Mouse (Mus musculus) heart, embryonic 14.5 days (tissue): ENCODE data around the gene Uck2. TPM values are rescaled to one million over a fixed set of nuclear protein-coding genes. Genes with fewer than 3 reads are reported as not detected.

Experiments used
- ATAC-seq: fragments of 200-750 bp; cut with Nextera tagmentation; 2 replicates; pipeline ENCODE4 v1.8.0; 2017; ENCODE audit warnings: low read depth, moderate TSS enrichment; ENCODE audit not compliant: insufficient number of reproducible peaks, insufficient read depth, low FRiP score
- H3K27ac ChIP-seq, 2 experiments: fragments of 200-500 bp in 1 of 2; fragments of 300-500 bp in 1 of 2; sonication (generic) in 1 of 2; replicated peaks in 1 of 2; 2 replicates each; pipeline ENCODE4 v1.5.1; 2012 to 2014; ENCODE audit warnings: low read depth in 2 of 2, low read length in 2 of 2, control low read depth in 1 of 2, mild to moderate bottlenecking in 1 of 2, mixed read lengths in 1 of 2; ENCODE audit not compliant: control insufficient read depth in 1 of 2, insufficient read depth in 1 of 2
- H3K27me3 ChIP-seq: fragments of 300-500 bp; sonication (generic); 2 replicates; pipeline ENCODE4 v1.6.1; 2014; ENCODE audit warnings: mild to moderate bottlenecking, low read length, control low read depth; ENCODE audit not compliant: control insufficient read depth, insufficient read depth
- H3K36me3 ChIP-seq: fragments of 300-500 bp; sonication (generic); 2 replicates; pipeline ENCODE4 v1.6.1; 2014; ENCODE audit warnings: mild to moderate bottlenecking, control low read depth, low read length, mixed read lengths; ENCODE audit not compliant: control insufficient read depth, insufficient read depth
- H3K4me1 ChIP-seq, 2 experiments: fragments of 200-500 bp in 1 of 2; fragments of 300-500 bp in 1 of 2; sonication (generic) in 1 of 2; 2 replicates each; pipeline ENCODE4 v1.6.1; 2012 to 2014; ENCODE audit warnings: low read length in 2 of 2, control low read depth in 1 of 2, mixed read lengths in 1 of 2; ENCODE audit not compliant: control insufficient read depth in 2 of 2, insufficient read depth in 2 of 2
- H3K4me2 ChIP-seq: fragments of 300-500 bp; sonication (generic); 2 replicates; pipeline ENCODE4 v1.6.1; 2014; ENCODE audit warnings: mild to moderate bottlenecking, low read length
- H3K4me3 ChIP-seq, 2 experiments: fragments of 200-500 bp in 1 of 2; fragments of 300-500 bp in 1 of 2; sonication (generic) in 1 of 2; 2 replicates each; pipeline ENCODE4 v1.5.1; 2012 to 2014; ENCODE audit warnings: low read length in 2 of 2, mild to moderate bottlenecking in 2 of 2, control low read depth in 1 of 2, low read depth in 1 of 2, moderate library complexity in 1 of 2; ENCODE audit not compliant: control insufficient read depth in 1 of 2, insufficient read depth in 1 of 2
- H3K9ac ChIP-seq: fragments of 300-500 bp; sonication (generic); 2 replicates; pipeline ENCODE4 v1.6.1; 2014; ENCODE audit warnings: mild to moderate bottlenecking, low read length
- H3K9me3 ChIP-seq: fragments of 300-500 bp; sonication (generic); 2 replicates; pipeline ENCODE4 v1.6.1; 2016; ENCODE audit warnings: low read length, control low read depth; ENCODE audit not compliant: control insufficient read depth
- WGBS: fragments of 180-500 bp; shearing (Covaris S2); extraction: QIAGEN DNeasy Blood & Tissue Kit; methylation state at CpG from one replicate; pipeline ENCODE4 v1.1.7; 2014; 5-methylcytosine and 5-hydroxymethylcytosine counted together
- polyA plus RNA-seq: library from polyadenylated mRNA; unstranded; fragments of >200 nt; fragmentation: Nextera tagmentation; extraction: Ambion mirVana; gene quantifications from 2 replicates; pipeline ENCODE4 v1.2.1, GENCODE M21; 2014

Uck2 gene
- polyA plus RNA-seq, 1 experiment from 2014 or later: 39.2 TPM

DNA sequence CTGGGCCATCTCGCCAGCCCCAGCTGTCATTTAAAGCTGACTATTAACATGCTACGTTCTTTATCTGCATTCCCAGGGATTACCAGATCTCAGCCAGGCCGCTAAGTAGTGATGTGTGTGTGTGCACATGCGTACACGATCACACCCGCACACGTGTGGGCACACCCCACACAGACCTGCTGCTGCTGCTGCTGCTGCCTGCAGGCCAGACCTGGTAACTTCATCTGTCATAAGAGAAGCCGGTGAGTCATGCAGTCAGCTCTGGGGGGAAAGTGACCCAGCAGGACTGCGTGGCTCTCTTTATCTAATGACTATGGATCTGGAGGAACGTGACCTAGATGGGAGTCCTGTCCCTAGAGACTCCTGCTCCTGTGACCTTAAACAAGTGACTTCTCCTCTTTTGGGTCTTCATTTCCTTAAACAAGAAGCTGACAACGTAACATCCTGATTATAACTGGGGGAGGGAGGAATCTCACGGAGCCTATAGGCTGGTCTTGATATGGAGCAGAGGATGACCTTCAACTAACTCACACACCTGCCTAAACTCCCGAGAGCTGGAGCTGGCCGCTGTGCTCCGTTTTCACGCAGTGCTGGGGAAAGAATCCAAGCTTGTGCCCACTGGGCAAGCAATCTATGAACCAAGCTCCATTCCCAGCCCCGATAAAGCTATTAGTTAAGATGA, 54.0 kb downstream of the Uck2 start:
- no peak overlapping the region for H3K9ac ChIP-seq
- no peaks in the 10 kb centered on the region for H3K27me3 ChIP-seq
- H3K9me3 ChIP-seq: no peaks in the 10 kb centered on the region
- H3K36me3 ChIP-seq: peaks cover 66% of the 10 kb centered on the region
- WGBS: 69% methylated on average over 17 of the region's 17 CpGs
- ATAC-seq: no peak
- H3K4me3 ChIP-seq: no peak overlapping the region
- H3K27ac ChIP-seq: no peak overlapping the region
- H3K4me2 ChIP-seq: no peak overlapping the region
- H3K4me1 ChIP-seq: peaks cover 0 to 13% of the 10 kb centered on the region in 2 experiments; a peak in 2 of 4 replicates

DNA sequence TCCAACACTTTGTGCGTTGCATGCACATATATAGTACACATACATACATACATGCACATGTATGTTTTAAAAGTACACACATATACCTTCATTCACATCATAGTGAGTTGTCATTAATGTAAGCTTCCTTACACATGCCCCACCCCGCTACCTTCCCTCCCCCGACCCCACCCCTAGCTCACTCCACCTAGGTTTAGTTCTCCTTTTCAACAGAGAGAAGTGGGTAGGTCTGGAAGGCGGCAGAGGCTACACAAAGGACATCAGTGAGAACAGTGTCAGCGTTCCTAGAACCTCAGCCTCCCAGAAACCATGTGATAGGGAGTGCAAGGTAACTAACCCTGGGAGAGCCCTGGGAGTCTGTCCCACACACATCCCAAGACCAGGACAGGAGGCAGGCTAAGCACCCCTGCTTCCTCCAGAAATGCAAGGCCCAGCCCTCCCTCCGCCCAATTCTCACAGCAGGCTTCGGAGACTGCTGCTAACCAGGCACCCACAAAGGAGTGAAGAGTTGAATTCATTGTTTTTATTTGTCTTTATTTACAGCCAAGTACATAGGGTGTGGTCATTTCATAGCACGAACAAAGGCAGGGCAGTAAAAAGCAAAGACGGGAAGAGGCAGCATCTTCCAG, 62.6 kb downstream of the Uck2 start:
- H3K4me2 ChIP-seq: no peak overlapping the region
- no peak overlapping the region for H3K9ac ChIP-seq
- H3K36me3 ChIP-seq: peaks cover 35% of the 10 kb centered on the region
- H3K4me1 ChIP-seq: no peaks in the 10 kb centered on the region
- H3K27me3 ChIP-seq: no peaks in the 10 kb centered on the region
- WGBS: 84% methylated on average over 9 of the region's 9 CpGs
- no peak overlapping the region for H3K4me3 ChIP-seq
- no peak overlapping the region for H3K27ac ChIP-seq
- no peak for ATAC-seq
- H3K9me3 ChIP-seq: no peaks in the 10 kb centered on the region

DNA sequence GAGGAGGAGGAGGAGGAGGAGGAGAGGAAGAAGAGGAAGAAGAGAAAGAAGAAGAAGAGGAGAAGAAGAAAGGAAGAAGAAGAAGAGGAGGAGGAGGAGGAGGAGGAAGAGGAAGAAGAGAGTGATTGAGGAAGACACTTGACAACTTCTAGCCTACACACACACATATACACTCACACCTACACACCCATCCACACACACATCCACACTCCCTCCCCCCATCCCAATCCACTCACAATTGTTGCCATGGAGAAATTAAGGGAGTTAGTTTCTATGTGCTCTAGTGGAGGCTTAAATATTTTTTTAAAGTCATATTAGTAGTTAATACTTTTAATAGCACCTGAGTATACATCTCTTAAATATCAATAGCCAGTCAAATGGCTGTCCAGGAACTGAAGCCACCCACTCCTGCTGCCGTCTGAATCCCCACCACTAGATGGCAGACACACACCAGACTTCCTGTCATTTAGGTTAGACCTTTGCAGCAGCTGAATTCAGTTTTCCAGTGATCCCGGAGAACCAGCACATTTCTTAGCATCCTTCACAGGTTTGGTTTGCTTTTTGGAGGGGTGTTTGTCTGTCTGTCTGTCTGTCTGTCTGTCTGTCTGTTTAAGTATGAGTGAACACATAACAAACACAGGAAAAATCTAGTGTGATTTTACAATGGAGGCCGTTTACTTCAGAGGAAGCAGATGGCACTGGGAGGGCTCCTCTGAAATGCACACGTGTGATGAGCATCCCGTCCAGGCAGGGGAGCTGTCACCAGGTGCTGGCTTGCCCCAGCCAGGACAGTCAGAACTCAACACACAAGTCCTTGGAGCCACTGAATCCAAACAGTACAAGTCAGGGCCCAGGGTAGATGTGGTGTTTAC, 64.6 kb downstream of the Uck2 start:
- no peak overlapping the region for H3K4me2 ChIP-seq
- no peak overlapping the region for H3K27ac ChIP-seq
- no peak overlapping the region for H3K9ac ChIP-seq
- WGBS: 6% methylated on average over 5 of the region's 5 CpGs
- H3K4me1 ChIP-seq: no peaks in the 10 kb centered on the region
- H3K4me3 ChIP-seq: no peak overlapping the region
- H3K36me3 ChIP-seq: peaks cover 18% of the 10 kb centered on the region
- no peaks in the 10 kb centered on the region for H3K9me3 ChIP-seq
- H3K27me3 ChIP-seq: no peaks in the 10 kb centered on the region
- ATAC-seq: no peak; the same call in 1 of the 2 replicates

DNA sequence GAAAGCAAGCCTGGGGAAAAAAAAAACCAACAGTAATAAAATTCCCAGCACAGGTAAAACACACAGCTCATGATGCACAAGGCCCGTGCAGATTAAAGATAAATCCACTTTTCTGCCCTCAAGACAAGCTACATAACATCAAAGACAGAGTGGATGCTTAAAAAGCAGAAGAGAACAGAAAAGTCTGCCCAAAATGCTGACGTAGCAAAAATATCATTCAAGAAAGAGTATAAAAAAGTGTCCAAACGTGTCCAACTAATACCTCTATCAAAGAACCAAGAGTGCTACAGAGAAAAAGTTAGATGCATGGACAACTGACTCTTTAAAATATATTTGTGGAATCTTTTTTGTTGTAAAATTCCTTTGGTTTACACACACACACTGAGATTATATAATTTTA, 69.7 kb downstream of the Uck2 start:
- Histone ChIP-seq H3K9ac (no peak overlapping the region), H3K27ac (no peak overlapping the region), H3K4me1 (no peaks in the 10 kb centered on the region), H3K9me3 (no peaks in the 10 kb centered on the region), H3K27me3 (no peaks in the 10 kb centered on the region), H3K4me3 (no peak overlapping the region), H3K36me3 (no peaks in the 10 kb centered on the region), H3K4me2 (no peak overlapping the region)
- 65% methylated on average over 3 of the region's 3 CpGs for WGBS
- no peak for ATAC-seq

DNA sequence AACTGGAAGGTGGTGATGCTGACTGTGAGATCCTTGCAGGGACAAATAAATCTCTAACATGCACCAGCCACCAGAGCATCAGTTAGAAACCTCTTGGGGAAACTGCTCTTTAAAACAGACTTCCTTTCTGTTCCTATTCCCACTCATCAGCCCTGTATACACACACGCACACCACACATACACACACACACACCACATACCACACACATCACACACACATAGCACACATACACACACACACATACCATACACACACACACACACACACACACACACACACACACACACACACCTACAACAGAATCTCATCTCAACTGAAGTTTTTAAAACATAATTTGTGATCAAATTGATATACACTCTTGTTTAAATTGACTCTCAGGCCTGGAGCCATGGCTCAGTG, 72.4 kb downstream of the Uck2 start:
- 94% methylated on average over 1 of the region's 1 CpGs for WGBS
- no peak overlapping the region for H3K27ac ChIP-seq
- no peaks in the 10 kb centered on the region for H3K27me3 ChIP-seq
- H3K9ac ChIP-seq: no peak overlapping the region
- no peak overlapping the region for H3K4me2 ChIP-seq
- no peaks in the 10 kb centered on the region for H3K9me3 ChIP-seq
- H3K4me3 ChIP-seq: no peak overlapping the region
- ATAC-seq: no peak
- H3K36me3 ChIP-seq: no peaks in the 10 kb centered on the region
- H3K4me1 ChIP-seq: no peaks in the 10 kb centered on the region

DNA sequence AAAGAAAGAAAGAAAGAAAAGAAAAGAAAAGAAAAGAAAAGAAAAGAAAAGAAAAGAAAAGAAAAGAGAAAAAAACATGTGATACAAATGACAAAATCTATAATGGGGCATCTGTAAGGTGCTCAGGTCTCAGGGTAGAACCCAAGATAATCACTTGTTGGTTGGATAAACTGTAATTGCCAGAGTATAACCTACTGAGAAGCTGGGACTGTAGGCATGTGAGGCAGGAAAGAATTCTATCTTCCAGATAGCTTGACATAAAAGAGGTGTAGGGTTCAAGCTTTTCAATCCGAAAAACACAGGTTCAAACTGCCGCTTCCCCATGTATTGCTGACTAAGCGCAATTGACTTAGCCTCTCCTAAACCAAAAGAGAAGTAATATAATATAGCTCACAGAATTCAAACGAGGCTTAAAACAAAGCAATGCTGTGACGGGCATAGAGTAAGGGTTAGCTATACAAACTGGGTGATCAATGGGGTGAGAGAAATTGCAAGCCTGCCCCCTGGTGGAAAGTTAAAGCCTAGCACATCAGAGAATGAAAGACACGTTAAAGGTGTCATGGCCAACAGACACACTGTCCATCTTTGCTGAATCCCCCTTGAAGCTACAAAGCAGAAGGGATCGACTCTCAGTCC, 73.0 kb downstream of the Uck2 start:
- H3K27ac ChIP-seq: no peak overlapping the region
- no peak overlapping the region for H3K4me2 ChIP-seq
- H3K9ac ChIP-seq: no peak overlapping the region
- H3K9me3 ChIP-seq: no peaks in the 10 kb centered on the region
- no peaks in the 10 kb centered on the region for H3K36me3 ChIP-seq
- H3K27me3 ChIP-seq: no peaks in the 10 kb centered on the region
- no peak for ATAC-seq
- H3K4me1 ChIP-seq: no peaks in the 10 kb centered on the region
- WGBS: 29% methylated on average over 7 of the region's 7 CpGs
- H3K4me3 ChIP-seq: no peak overlapping the region

DNA sequence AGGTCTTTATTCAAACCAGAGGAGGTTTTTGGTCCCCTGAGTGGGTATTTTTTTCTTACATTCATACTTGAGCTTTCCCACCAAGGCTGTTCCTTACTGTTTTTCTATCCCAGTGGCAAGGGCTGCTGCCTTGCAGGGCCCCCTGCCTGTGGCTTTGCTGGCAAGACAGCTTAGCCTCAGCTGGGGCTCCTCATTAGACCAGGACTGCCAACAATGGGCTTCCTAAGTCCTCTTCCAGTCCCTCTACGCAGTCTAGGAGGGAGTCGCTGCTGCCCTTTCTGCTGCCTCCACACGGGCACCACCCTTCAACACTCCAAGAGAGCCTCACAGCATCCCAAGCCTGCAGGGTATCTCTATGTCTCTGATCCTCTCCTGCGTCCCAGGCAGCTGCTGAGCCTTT, 76.3 kb downstream of the Uck2 start:
- Histone ChIP-seq H3K4me3 (no peak overlapping the region), H3K4me2 (no peak overlapping the region), H3K27ac (no peak overlapping the region), H3K9me3 (no peaks in the 10 kb centered on the region), H3K4me1 (no peaks in the 10 kb centered on the region), H3K36me3 (no peaks in the 10 kb centered on the region), H3K9ac (no peak overlapping the region), H3K27me3 (no peaks in the 10 kb centered on the region)
- ATAC-seq: no peak
- 36% methylated on average over 4 of the region's 4 CpGs for WGBS
